Mouse (Mus musculus) ES-E14 (cell line): ENCODE measurements around the gene Zfhx3. TPM values are rescaled to one million over a fixed set of nuclear protein-coding genes. Genes with fewer than 3 reads are reported as not detected.

Experiments
- DNase-seq: peaks from one replicate; pipeline ENCODE4 v3.0.0-alpha.2; 2013; ENCODE audit warnings: low read depth, low spot score
- H3K27ac ChIP-seq: 2 replicates; pipeline ENCODE4 v1.5.1; 2012; ENCODE audit warnings: low read depth, mild to moderate bottlenecking, low read length, moderate library complexity, mixed read lengths; ENCODE audit not compliant: poor library complexity, insufficient read depth, severe bottlenecking
- H3K36me3 ChIP-seq: 2 replicates; pipeline ENCODE4 v1.6.1; 2012; ENCODE audit warnings: mild to moderate bottlenecking, low read length, moderate library complexity, mixed read lengths; ENCODE audit not compliant: control insufficient read depth, poor library complexity, insufficient read depth, severe bottlenecking
- H3K4me1 ChIP-seq, 2 experiments: fragments of 150-350 bp in 1 of 2; sonication (generic) in 1 of 2; 2 replicates each; pipeline ENCODE4 v1.6.1; 2012; ENCODE audit warnings: low read length in 2 of 2, mild to moderate bottlenecking in 1 of 2, mixed read lengths in 1 of 2; ENCODE audit not compliant: control insufficient read depth in 2 of 2, insufficient read depth in 2 of 2, poor library complexity in 1 of 2
- H3K4me3 ChIP-seq, 2 experiments: fragments of 150-350 bp in 1 of 2; sonication (generic) in 1 of 2; 2 replicates each; pipeline ENCODE4 v1.5.1; 2012; ENCODE audit warnings: low read length in 2 of 2, low read depth in 1 of 2, mild to moderate bottlenecking in 1 of 2, mixed read lengths in 1 of 2; ENCODE audit not compliant: insufficient read depth in 1 of 2, poor library complexity in 1 of 2, severe bottlenecking in 1 of 2
- H3K9ac ChIP-seq: 2 replicates; pipeline ENCODE4 v1.6.1; 2012; ENCODE audit warnings: low read depth, mild to moderate bottlenecking, low read length, mixed read lengths; ENCODE audit not compliant: poor library complexity, insufficient read depth, severe bottlenecking
- H3K9me3 ChIP-seq: fragments of 150-350 bp; sonication (generic); 2 replicates; pipeline ENCODE4 v1.6.1; 2012; ENCODE audit warnings: low read depth, mild to moderate bottlenecking, low read length; ENCODE audit not compliant: control insufficient read depth, insufficient read depth
- CHD2 ChIP-seq: IDR thresholded peaks from 2 replicates; pipeline ENCODE4 v1.6.1; 2014; ENCODE audit warnings: mild to moderate bottlenecking, low read depth, low read length, inconsistent platforms
- HCFC1 ChIP-seq: IDR thresholded peaks from 2 replicates; pipeline ENCODE4 v1.6.1; 2012; ENCODE audit warnings: low read length, inconsistent platforms, borderline replicate concordance; ENCODE audit not compliant: insufficient read depth
- MAFK ChIP-seq: IDR thresholded peaks from 2 replicates; pipeline ENCODE4 v1.6.1; 2014; ENCODE audit warnings: mild to moderate bottlenecking, low read depth, low read length, inconsistent platforms; ENCODE audit not compliant: insufficient read depth
- ZC3H11A ChIP-seq: IDR thresholded peaks from 2 replicates; pipeline ENCODE4 v1.6.1; 2012; ENCODE audit warnings: low read depth, mild to moderate bottlenecking, inconsistent platforms, low read length, borderline replicate concordance
- ZNF384 ChIP-seq: IDR thresholded peaks from 2 replicates; pipeline ENCODE4 v1.6.1; 2012; ENCODE audit warnings: low read depth, low read length, inconsistent platforms
- in situ Hi-C, 2 experiments: fragments of 600-800 bp; cut with MboI; formaldehyde crosslinking; loops; one replicate each; pipeline ENCODE4 v1.15.1; 2025; ENCODE audit warnings: low sequenced_read_pairs in 2 of 2, inconsistent platforms in 1 of 2; ENCODE audit not compliant: unreplicated experiment in 2 of 2
- total RNA-seq: library from RNA; depleted of rRNA; stranded (reverse); fragments of 300-350 nt; gene quantifications from 2 replicates; pipeline ENCODE4 v1.2.3, GENCODE M21; 2012

The Zfhx3 gene
- total RNA-seq, 1 experiment = 8.8 TPM

DNA sequence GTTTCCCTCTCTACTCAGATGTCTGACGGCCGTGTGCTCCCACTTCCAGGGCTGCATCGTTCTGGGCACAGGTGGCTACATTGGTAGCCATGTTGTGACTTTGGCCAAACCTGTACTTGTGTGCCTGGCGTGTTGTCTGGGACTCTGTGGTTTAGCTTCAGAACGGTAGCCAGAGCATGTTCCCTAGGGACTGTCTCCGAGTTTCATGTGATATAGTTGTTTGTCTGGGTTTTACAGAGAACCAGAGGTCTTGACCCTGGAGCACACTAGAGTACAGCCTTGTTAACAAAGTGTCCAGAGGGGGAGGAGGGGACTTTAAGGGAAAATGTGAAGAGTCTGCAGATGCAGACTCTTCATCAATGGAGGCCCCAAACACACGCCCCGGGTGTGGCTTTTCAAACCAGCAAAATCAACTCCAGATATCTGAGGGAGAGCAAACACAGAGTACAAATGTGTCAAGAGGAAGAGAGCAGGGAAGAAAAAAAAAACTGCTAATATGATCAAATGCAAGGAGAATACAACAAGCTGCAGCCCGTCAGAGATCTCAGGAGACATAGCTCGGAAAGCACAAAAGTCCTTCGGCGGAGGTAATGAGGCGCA, 650.6 kb downstream of the Zfhx3 start:
- in situ Hi-C loops = no loop called here
- TF ChIP-seq HCFC1 = no peak
- TF ChIP-seq ZC3H11A = no peak
- no peak for TF ChIP-seq MAFK
- no peak for TF ChIP-seq CHD2
- TF ChIP-seq ZNF384 = no peak
- Histone ChIP-seq H3K9me3 (0 out of 2 replicates have a peak, but pooled peaks cover 2% of the 10 kb centered on the region), H3K9ac (no peak overlapping the region), H3K4me1 (no peaks in the 10 kb centered on the region), H3K36me3 (no peaks in the 10 kb centered on the region), H3K4me3 (no peak overlapping the region), H3K27ac (no peak overlapping the region)
- DNase-seq = no peak

DNA sequence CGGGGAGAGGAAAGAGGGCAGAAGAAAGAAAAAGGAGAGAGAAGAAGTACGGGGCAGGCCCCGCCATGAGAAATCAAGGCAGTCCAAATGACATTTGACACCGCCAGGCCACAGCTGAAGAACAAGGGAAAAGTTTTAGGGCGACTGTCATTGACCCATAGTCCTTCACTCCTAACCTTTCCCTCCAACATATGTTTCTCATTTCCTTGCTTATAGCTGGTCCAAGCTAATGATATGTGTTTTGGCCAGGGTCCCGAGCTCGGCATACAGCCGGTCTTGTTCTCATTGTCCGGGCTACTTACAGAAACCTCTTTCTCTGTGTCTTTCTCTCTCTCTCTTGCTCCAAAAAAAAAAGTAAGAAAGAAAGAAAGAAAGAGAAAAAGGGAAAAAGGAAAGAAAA, 651.4 kb downstream of the Zfhx3 start:
- TF ChIP-seq ZNF384 (no peak), HCFC1 (no peak), CHD2 (no peak), MAFK (no peak), ZC3H11A (no peak)

DNA sequence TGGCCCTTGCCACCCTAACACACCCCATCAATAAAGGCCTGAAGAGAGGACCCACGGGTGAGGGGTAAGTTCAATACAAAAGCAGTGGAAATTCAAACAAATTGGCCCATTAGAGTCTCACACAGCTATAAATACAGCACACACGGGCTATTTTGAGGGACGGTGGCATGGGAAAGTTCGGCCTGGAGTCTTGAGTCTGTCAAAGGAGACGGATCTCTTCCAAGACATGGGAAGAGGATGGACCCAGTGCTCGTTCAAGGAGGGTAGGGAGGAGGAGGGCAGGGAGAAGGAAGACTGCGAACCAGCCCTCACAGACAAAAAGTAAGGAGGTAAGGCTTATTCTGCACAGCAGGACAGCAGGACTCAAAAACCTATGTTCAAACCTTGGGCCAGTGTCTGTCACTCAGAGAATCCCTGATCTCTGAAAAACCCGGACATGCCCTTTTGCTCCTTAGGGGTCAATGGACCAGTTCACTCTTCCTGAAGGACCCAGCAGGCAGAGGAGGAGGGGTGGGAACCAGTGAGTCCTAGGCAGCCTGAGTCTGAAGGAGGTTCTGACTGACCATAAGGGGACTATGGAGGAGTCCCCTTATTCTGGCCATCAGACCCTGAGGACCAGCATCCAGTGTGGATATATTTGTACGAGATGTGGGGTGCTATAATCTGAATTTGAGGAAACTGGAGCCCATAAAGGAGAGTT, 652.1 kb downstream of the Zfhx3 start:
- H3K9me3 ChIP-seq = 0 out of 2 replicates have a peak, but pooled peaks cover 2% of the 10 kb centered on the region
- no peak overlapping the region for H3K4me3 ChIP-seq
- H3K9ac ChIP-seq = no peak overlapping the region
- H3K36me3 ChIP-seq = no peaks in the 10 kb centered on the region
- TF ChIP-seq HCFC1 (no peak), MAFK (no peak), ZNF384 (no peak), CHD2 (no peak), ZC3H11A (no peak)
- DNase-seq = no peak
- no peaks in the 10 kb centered on the region for H3K4me1 ChIP-seq
- H3K27ac ChIP-seq = no peak overlapping the region
- in situ Hi-C loops = no loop called here

More for the DNA sequence above, 651.4 kb downstream of the Zfhx3 start:
- Histone ChIP-seq H3K9me3 (0 out of 2 replicates have a peak, but pooled peaks cover 2% of the 10 kb centered on the region), H3K9ac (no peak overlapping the region), H3K27ac (no peak overlapping the region), H3K4me3 (no peak overlapping the region), H3K36me3 (no peaks in the 10 kb centered on the region), H3K4me1 (no peaks in the 10 kb centered on the region)
- in situ Hi-C loops = no loop called here
- DNase-seq = no peak

DNA sequence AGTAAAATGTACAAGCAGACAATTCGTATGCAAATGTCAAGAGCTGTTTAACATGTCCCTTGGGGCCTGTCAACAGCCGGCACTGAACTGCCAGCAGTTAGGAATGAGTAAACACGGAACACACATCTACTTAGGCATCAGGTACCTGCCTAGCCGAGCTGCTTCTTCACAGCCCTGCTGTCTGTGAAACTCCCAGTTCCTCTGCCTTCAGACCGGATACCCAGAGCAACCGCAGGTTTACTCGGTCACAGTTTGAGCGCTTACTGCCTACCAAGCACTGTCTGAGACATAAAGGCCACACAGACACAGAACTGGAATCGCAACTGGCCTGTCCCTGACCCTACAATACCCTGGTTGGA, 652.6 kb downstream of the Zfhx3 start:
- TF ChIP-seq HCFC1 (no peak), ZC3H11A (no peak), CHD2 (no peak), MAFK (no peak), ZNF384 (no peak)
- in situ Hi-C loops = no loop called here
- Histone ChIP-seq H3K27ac (no peak overlapping the region), H3K9me3 (0 out of 2 replicates have a peak, but pooled peaks cover 2% of the 10 kb centered on the region), H3K36me3 (no peaks in the 10 kb centered on the region), H3K4me3 (no peak overlapping the region), H3K9ac (no peak overlapping the region), H3K4me1 (no peaks in the 10 kb centered on the region)
- no peak for DNase-seq
